Mouse (Mus musculus) heart, postnatal 0 days (tissue): ENCODE measurements at regions not wholly inside any gene's neighbourhood (a gene's known extent, or its start where the extent isn't known, plus 50 kb on each side); places are given as distances from the start of the nearest gene placed in this dataset.

Experiments used
- ATAC-seq: fragments of 200-750 bp; cut with Nextera tagmentation; 2 replicates; pipeline ENCODE4 v1.8.0; 2017; ENCODE audit warnings: low read depth, moderate number of reproducible peaks, moderate library complexity; ENCODE audit not compliant: insufficient read depth
- DNase-seq: peaks from one replicate; pipeline ENCODE4 v3.0.0-alpha.2; 2016; ENCODE audit warnings: low spot score
- H3K27ac ChIP-seq: fragments of 300-500 bp; sonication (generic); 2 replicates; pipeline ENCODE4 v1.5.1; 2014; ENCODE audit warnings: low read depth, mild to moderate bottlenecking
- H3K27me3 ChIP-seq: fragments of 300-500 bp; sonication (generic); 2 replicates; pipeline ENCODE4 v1.6.1; 2014; ENCODE audit warnings: low read length, mixed read lengths; ENCODE audit not compliant: control insufficient read depth, insufficient read depth
- H3K36me3 ChIP-seq: fragments of 300-500 bp; sonication (generic); replicated peaks from 2 replicates; pipeline ENCODE4 v1.6.1; 2014; ENCODE audit warnings: low read length, mixed read lengths; ENCODE audit not compliant: control insufficient read depth, insufficient read depth
- H3K4me1 ChIP-seq: fragments of 300-500 bp; sonication (generic); 2 replicates; pipeline ENCODE4 v1.6.1; 2014; ENCODE audit warnings: antibody characterized with exemption; ENCODE audit not compliant: control insufficient read depth, insufficient read depth
- H3K4me2 ChIP-seq: fragments of 300-500 bp; sonication (generic); 2 replicates; pipeline ENCODE4 v1.6.1; 2014; ENCODE audit warnings: low read depth, mild to moderate bottlenecking, low read length, moderate library complexity
- H3K4me3 ChIP-seq: fragments of 300-500 bp; sonication (generic); 2 replicates; pipeline ENCODE4 v1.5.1; 2014; ENCODE audit warnings: low read depth, low read length
- H3K9ac ChIP-seq: fragments of 300-500 bp; sonication (generic); replicated peaks from 2 replicates; pipeline ENCODE4 v1.6.1; 2014; ENCODE audit warnings: low read depth, low read length, mixed read lengths
- H3K9me3 ChIP-seq: fragments of 300-500 bp; sonication (generic); replicated peaks from 2 replicates; pipeline ENCODE4 v1.6.1; 2016; ENCODE audit warnings: low read length; ENCODE audit not compliant: control insufficient read depth
- CTCF ChIP-seq: IDR thresholded peaks from 2 replicates; pipeline ENCODE4 v1.5.1; 2016; ENCODE audit warnings: antibody characterized with exemption, control low read depth, low read depth
- EP300 ChIP-seq: IDR thresholded peaks from 2 replicates; pipeline ENCODE4 v1.6.1; 2016; ENCODE audit warnings: antibody characterized with exemption, low read depth
- WGBS: fragments of 180-500 bp; shearing (Covaris S2); extraction: QIAGEN DNeasy Blood & Tissue Kit; methylation state at CpG from one replicate; pipeline ENCODE4 v1.1.7; 2014; 5-methylcytosine and 5-hydroxymethylcytosine counted together

DNA sequence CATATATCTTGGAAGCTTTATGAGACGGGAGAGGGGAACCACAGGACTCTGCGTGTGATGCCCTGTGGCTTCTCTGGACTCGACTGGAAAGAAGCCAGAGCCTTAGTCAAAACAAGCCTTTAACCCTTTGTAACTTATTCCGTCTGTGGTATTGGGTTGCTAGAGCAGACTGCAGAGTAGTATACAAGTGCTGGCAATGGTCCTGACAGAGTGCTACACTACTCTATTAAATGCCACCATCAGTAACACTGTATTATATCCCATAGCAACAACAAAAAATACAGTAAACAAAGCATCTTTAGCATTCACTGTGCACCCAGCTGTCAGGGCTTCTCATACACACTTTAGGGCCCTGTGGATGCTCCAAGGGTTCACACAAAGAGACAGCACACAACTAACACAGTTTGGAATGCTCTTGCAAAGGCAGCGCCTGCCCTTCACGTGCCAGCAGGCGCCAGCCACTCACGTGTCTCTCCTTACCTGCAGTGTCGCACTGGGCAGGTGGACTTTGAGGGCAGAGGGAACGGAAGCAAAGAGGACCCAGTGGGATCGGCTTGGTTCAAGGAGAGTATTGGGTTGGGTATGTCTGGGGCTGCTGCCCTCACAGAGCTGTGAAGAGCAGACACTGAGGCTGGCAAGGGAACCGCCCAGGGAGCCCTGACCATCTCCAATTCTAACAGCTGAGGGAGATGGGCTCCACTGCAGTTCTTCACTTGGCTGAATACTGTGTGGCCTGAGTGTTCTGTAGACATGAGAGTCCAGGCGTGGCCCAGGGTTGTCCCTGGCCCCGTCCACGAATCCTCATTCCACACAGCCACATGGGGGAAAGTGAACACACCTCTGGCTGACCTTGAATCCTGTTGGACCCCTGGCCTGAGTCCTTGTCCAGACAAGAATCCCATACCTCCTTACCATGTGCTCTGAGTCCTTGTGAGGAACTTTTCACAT is 130.3 kb upstream of the Zdhhc25 start:
- TF ChIP-seq CTCF (no peak), EP300 (no peak)
- Histone ChIP-seq H3K36me3 (no peaks in the 10 kb centered on the region), H3K27me3 (no peaks in the 10 kb centered on the region), H3K4me1 (no peaks in the 10 kb centered on the region), H3K9ac (no peak overlapping the region), H3K4me2 (no peak overlapping the region), H3K4me3 (no peak overlapping the region), H3K27ac (no peak overlapping the region), H3K9me3 (no peaks in the 10 kb centered on the region)
- ATAC-seq (no peak), DNase-seq (no peak)
- 66% methylated on average over 15 of the region's 15 CpGs for WGBS

DNA sequence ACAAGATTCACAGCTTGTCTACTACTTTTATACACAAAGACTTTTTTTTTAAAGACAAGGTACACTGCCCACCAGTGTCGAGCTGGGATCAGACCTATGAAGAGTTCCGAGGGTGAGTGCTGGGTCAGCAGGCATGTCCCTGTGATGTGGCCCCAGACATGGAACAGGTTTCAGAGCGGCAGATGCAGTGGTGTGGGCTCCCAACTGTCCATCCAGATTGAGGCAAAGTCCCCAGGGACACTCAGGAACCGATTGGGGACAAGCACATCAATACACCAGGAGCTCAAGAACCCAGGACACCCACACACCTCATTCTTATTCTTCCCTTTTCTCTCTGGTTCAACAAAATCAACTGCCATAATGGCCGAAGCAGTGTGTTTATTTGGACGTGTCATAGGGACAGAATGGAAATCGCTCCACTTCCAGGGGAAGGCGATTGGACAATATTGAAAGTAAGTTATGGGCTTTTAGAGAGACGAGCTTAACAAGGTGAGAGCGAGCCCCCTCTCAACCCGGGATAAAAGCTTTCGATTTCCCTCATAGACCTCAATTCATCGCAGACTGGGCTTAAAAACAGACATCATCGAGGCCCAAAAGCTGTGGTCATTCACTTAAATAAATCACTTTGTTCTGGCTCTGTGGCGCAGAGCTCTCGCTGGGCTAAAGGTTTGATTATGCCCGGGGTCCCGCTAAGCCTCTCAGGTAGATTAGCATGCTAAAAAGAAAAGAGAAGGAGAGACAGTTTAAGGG is 127.6 kb upstream of the Zdhhc25 start:
- ATAC-seq (no peak), DNase-seq (no peak)
- H3K4me2 ChIP-seq: no peak overlapping the region
- no peak overlapping the region for H3K27ac ChIP-seq
- H3K4me3 ChIP-seq: no peak overlapping the region
- no peak overlapping the region for H3K9ac ChIP-seq
- no peaks in the 10 kb centered on the region for H3K4me1 ChIP-seq
- no peaks in the 10 kb centered on the region for H3K9me3 ChIP-seq
- H3K36me3 ChIP-seq: no peaks in the 10 kb centered on the region
- H3K27me3 ChIP-seq: no peaks in the 10 kb centered on the region
- TF ChIP-seq CTCF (no peak), EP300 (no peak)
- 70% methylated on average over 18 of the region's 18 CpGs for WGBS

DNA sequence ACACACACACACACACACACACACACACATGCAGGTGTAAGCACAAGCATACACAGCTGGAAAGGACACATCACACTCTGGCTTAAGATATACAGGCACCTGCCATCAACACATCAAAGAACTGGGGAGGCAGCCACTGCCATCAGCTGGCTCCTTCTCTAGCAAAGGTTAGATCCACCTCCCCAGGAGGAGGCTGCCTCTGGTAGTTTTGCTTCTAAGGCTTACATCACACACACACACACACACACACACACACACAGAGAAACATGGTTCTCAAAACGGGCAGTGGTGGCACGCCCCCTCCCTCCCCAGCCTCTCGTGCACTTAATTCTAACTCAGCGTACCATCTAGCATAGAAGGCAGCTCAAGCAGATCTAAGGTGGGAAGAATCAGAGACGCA is 126.9 kb upstream of the Zdhhc25 start:
- Histone ChIP-seq H3K9me3 (no peaks in the 10 kb centered on the region), H3K27me3 (no peaks in the 10 kb centered on the region), H3K4me2 (no peak overlapping the region), H3K36me3 (no peaks in the 10 kb centered on the region), H3K9ac (no peak overlapping the region), H3K4me3 (no peak overlapping the region), H3K27ac (no peak overlapping the region), H3K4me1 (no peaks in the 10 kb centered on the region)
- DNase-seq (no peak), ATAC-seq (no peak)
- no peak for TF ChIP-seq CTCF
- TF ChIP-seq EP300: no peak
- WGBS: 56% methylated on average over 5 of the region's 5 CpGs

DNA sequence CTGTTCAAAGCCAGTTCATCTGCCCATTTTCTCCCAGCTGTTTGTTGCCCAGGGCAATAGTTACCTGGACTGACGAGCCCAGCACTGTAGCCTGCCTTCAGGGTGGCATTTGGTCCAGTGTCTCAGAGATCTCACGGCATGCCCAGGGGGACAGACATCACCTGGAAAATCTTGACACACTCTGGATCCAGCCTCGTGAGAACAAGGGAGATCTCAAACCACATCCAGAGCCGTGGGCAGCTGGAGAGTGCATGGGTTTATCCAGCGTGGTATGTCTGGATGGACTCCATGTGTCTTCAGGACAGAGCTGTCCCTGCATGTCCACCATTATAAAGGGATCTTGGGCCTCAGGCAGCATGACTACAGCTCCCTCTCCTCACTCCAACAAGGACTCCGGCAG is 116.6 kb upstream of the Zdhhc25 start:
- Histone ChIP-seq H3K4me3 (no peak overlapping the region), H3K27ac (no peak overlapping the region), H3K27me3 (no peaks in the 10 kb centered on the region), H3K9me3 (no peaks in the 10 kb centered on the region), H3K36me3 (no peaks in the 10 kb centered on the region), H3K9ac (no peak overlapping the region), H3K4me2 (no peak overlapping the region), H3K4me1 (no peaks in the 10 kb centered on the region)
- no peak for TF ChIP-seq EP300
- TF ChIP-seq CTCF: no peak
- DNase-seq (no peak), ATAC-seq (no peak)
- WGBS: 55% methylated on average over 6 of the region's 6 CpGs

DNA sequence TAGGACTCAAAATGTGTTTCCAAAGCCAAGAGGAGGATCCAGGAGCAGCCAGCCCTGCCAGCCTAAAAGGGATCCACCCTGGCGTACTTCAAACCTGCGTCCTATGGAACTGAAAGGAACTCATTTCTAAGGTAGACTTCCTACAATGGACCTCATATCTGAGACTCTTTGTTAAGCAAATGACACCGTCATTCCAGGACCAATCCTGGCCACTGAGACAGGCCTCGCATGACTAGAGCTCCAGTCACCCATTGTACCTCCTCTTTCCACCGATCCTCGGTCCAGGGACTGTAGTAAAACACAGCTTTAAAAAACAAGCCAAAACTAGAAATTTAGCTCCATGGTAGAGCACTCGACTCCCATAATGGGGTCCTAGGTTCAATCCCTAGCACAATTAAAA is 110.4 kb upstream of the Zdhhc25 start:
- TF ChIP-seq CTCF (no peak), EP300 (no peak)
- Histone ChIP-seq H3K27ac (no peak overlapping the region), H3K4me3 (no peak overlapping the region), H3K9me3 (no peaks in the 10 kb centered on the region), H3K27me3 (no peaks in the 10 kb centered on the region), H3K4me2 (no peak overlapping the region), H3K4me1 (no peaks in the 10 kb centered on the region), H3K9ac (no peak overlapping the region), H3K36me3 (no peaks in the 10 kb centered on the region)
- 81% methylated on average over 7 of the region's 7 CpGs for WGBS
- ATAC-seq (no peak), DNase-seq (no peak)
